Mouse (Mus musculus) kidney, adult 11 months (tissue): Measurements from ENCODE around the gene Wscd1.
"Not testable (repeated sequence)": the region's sequence is repeated elsewhere in the genome, so short reads cannot be mapped to it uniquely, and the experiment has no call there.

ENCODE experiments used
- DNase-seq: peaks from one replicate; pipeline ENCODE4 v3.0.0; 2022

Wscd1 gene

GRCm38 (mm10) chr11:71771074-71771473, 21.4 kb downstream of the Wscd1 start:
- DNase-seq = no peak

GRCm38 (mm10) chr11:71772056-71772455, 22.3 kb downstream of the Wscd1 start:
- no peak for DNase-seq

- no peak for DNase-seq
Observed at GRCm38 (mm10) chr11:71772802-71773201, 23.1 kb downstream of the Wscd1 start.

GRCm38 (mm10) chr11:71773986-71774767, 24.5 kb downstream of the Wscd1 start:
- DNase-seq = peak; percentile 52

- peak; percentile 52 for DNase-seq
Observed at GRCm38 (mm10) chr11:71775056-71775455, 25.3 kb downstream of the Wscd1 start.

GRCm38 (mm10) chr11:71779642-71780041, 29.9 kb downstream of the Wscd1 start:
- DNase-seq = no peak

- DNase-seq = no peak
Observed at GRCm38 (mm10) chr11:71781737-71782354, 32.1 kb downstream of the Wscd1 start.

- DNase-seq = no peak
Observed at GRCm38 (mm10) chr11:71785499-71785898, 35.8 kb downstream of the Wscd1 start.

- DNase-seq = no peak
Observed at GRCm38 (mm10) chr11:71788209-71788608, 38.5 kb downstream of the Wscd1 start.

- no peak for DNase-seq
Observed at GRCm38 (mm10) chr11:71790227-71790626, 40.5 kb downstream of the Wscd1 start.

GRCm38 (mm10) chr11:71799206-71799605, 49.5 kb downstream of the Wscd1 start:
- no peak for DNase-seq

- DNase-seq = no peak
Observed at GRCm38 (mm10) chr11:71808521-71808920, 58.8 kb downstream of the Wscd1 start.

- DNase-seq = no peak
Observed at GRCm38 (mm10) chr11:71811828-71812227, 62.1 kb downstream of the Wscd1 start.

GRCm38 (mm10) chr11:71812921-71813320, 63.2 kb downstream of the Wscd1 start:
- DNase-seq = no peak

- DNase-seq = no peak
Observed at GRCm38 (mm10) chr11:71814511-71814910, 64.8 kb downstream of the Wscd1 start.

GRCm38 (mm10) chr11:71815326-71815725, 65.6 kb downstream of the Wscd1 start:
- DNase-seq = no peak

GRCm38 (mm10) chr11:71816918-71817317, 67.2 kb downstream of the Wscd1 start:
- DNase-seq = no peak

GRCm38 (mm10) chr11:71817341-71817740, 67.6 kb downstream of the Wscd1 start:
- peak; percentile 46 for DNase-seq

- peak; percentile 48 for DNase-seq
Observed at GRCm38 (mm10) chr11:71818111-71818510, 68.4 kb downstream of the Wscd1 start.

- no peak for DNase-seq
Observed at GRCm38 (mm10) chr11:71819901-71820300, 70.2 kb downstream of the Wscd1 start.

GRCm38 (mm10) chr11:71820847-71821246, 71.1 kb downstream of the Wscd1 start:
- DNase-seq = no peak

GRCm38 (mm10) chr11:71821526-71821925, 71.8 kb downstream of the Wscd1 start:
- DNase-seq = not testable (repeated sequence)

- no peak for DNase-seq
Observed at GRCm38 (mm10) chr11:71822031-71822430, 72.3 kb downstream of the Wscd1 start.

- DNase-seq = no peak
Observed at GRCm38 (mm10) chr11:71824971-71825370, 75.3 kb downstream of the Wscd1 start.
